Mouse (Mus musculus) v-Abl transformed pro-B cells (cell line): Measurements from ENCODE around the gene Defb48.

Experiments
- in situ Hi-C, 2 experiments: fragments of 400-800 bp; cut with MboI; formaldehyde crosslinking; loops; one replicate each; pipeline ENCODE4 v1.15.1; 2025; ENCODE audit not compliant: unreplicated experiment in 2 of 2

The Defb48 gene

DNA sequence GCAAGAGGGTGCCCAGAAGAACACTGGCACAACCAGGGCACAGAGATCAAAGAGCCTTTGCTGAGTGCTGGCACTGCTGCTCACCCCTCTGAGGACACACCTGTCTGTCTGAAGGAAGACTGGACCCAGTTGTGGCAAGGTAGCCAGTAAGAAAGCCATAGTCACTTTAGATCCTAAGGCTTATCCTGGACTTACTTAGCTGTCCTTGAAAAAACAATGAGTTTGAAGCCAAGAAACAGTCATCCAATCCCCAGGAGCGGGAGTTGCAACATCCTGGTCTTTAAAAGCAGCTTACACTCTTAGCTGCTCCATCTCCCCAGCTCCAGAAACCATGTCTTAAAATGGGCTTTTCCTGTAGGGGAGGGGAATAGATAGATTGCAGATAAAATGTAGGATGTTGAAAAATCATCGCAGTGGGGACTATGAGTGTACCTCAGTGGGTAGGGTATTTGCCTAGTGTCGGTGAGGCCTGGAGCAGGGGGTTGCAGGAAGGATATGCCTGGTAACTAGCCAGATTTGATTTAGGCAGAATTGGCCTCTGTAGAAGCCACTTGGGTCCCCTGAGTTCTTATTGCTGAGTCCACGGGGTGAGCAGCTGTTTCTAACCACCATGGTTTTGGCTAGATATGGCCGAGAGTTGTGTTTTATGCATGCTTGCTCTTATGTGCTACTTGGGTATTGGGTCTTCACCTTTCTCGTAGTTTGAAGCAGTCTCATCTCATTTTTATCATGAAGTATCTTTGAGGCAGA, 47.5 kb downstream of the Defb48 start:
- in situ Hi-C loops = loop anchor here in 1 of 2 experiments (5.0 kb wide), 1 partner anchor 445 kb away; no protein-coding TSS in a partner anchor

DNA sequence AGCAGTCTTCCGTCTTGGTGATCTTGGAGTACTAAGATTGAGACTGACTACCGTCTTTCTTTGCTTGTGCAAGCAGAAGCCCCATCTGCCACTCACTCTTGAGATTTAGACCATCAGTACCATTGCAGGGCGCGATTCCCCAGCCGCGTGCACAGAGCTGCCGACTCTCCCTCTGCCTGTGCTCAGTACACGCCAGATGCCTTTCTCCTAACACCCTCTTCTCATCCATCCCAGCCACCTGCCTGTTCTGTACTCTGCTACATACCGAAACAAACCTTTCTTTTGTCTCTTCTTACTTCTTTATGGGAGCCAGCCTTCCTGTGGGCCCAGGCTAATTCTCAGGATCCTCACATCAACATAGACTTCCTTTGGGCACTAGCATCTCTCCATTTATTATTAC, 48.9 kb downstream of the Defb48 start:
- in situ Hi-C loops = loop anchor here in 1 of 2 experiments (5.0 kb wide), 1 partner anchor 443 kb away; no protein-coding TSS in a partner anchor

DNA sequence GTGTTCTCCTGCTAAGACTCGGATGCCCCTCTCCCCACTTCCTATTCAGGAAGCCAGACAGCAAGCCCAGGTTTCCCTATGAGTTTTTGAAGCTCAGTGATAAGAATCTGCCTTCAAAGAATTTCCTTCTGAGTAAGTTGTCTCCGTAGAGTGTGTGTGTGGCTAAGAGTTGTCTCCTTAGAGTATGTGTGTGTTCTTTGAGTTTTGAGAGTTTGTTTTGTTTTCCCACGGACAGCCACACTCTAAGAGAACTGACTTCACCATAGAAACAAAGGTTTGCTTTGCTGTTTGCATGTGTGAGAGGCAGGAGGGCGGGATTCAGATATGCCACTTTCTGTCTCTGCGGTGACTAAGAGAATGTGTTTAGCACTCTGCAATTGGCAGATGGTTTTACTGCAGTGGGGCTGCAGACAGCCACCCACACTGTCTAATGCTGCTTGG, 56.2 kb downstream of the Defb48 start:
- in situ Hi-C loops = no loop called here
